Mouse (Mus musculus): ENCODE data around the gene Stk24. TPM values are rescaled to one million over a fixed set of nuclear protein-coding genes. Genes with fewer than 3 reads are reported as not detected.

The Stk24 gene
- total and polyA plus RNA-seq, 2 experiments from 2014 or later, result 15.3 to 34.0 TPM

- Histone ChIP-seq H3K36me3 (ENCODE audit: insufficient read depth) (0 out of 2 replicates have a peak, but pooled peaks cover 3% of the 10 kb centered on the region), H3K27me3 (ENCODE audit: insufficient read depth, low read length) (no peaks in the 10 kb centered on the region), H3K4me3 (ENCODE audit: low read depth, low read length) (no peak overlapping the region), H3K4me2 (ENCODE audit: low read depth) (no peak overlapping the region), H3K9ac (no peak overlapping the region), H3K27ac (ENCODE audit: low read depth, low read length) (no peak overlapping the region), H3K9me3 (ENCODE audit: low read length) (no peaks in the 10 kb centered on the region), H3K4me1 (ENCODE audit: insufficient read depth) (no peaks in the 10 kb centered on the region)
- no peak for ATAC-seq
- 79% methylated on average over 8 of the region's 8 CpGs for WGBS
- no peak for DNase-seq
- no peak for TF ChIP-seq CTCF (IDR thresholded peaks at IDR 0.05; ENCODE audit: low read depth)
Measured at GRCm38 (mm10) chr14:121359850-121360249, 20.0 kb downstream of the Stk24 start.

GRCm38 (mm10) chr14:121359015-121359414, 20.8 kb downstream of the Stk24 start:
- no peak overlapping the region for H3K27ac ChIP-seq (ENCODE audit: low read depth, low read length)
- TF ChIP-seq CTCF (IDR thresholded peaks at IDR 0.05; ENCODE audit: low read depth), result no peak
- no peak overlapping the region for H3K9ac ChIP-seq
- H3K36me3 ChIP-seq (ENCODE audit: insufficient read depth), result 0 out of 2 replicates have a peak, but pooled peaks cover 3% of the 10 kb centered on the region
- H3K4me1 ChIP-seq (ENCODE audit: insufficient read depth), result no peaks in the 10 kb centered on the region
- DNase-seq, result no peak
- H3K27me3 ChIP-seq (ENCODE audit: insufficient read depth, low read length), result no peaks in the 10 kb centered on the region
- no peak for ATAC-seq
- no peaks in the 10 kb centered on the region for H3K9me3 ChIP-seq (ENCODE audit: low read length)
- no peak overlapping the region for H3K4me2 ChIP-seq (ENCODE audit: low read depth)
- 67% methylated on average over 3 of the region's 3 CpGs for WGBS
- no peak overlapping the region for H3K4me3 ChIP-seq (ENCODE audit: low read depth, low read length)

- Histone ChIP-seq H3K4me2 (ENCODE audit: low read depth) (no peak overlapping the region), H3K27ac (ENCODE audit: low read depth, low read length) (no peak overlapping the region), H3K36me3 (ENCODE audit: insufficient read depth) (0 out of 2 replicates have a peak, but pooled peaks cover 3% of the 10 kb centered on the region), H3K4me3 (ENCODE audit: low read depth, low read length) (no peak overlapping the region), H3K4me1 (ENCODE audit: insufficient read depth) (no peaks in the 10 kb centered on the region), H3K9ac (no peak overlapping the region), H3K9me3 (ENCODE audit: low read length) (no peaks in the 10 kb centered on the region), H3K27me3 (ENCODE audit: insufficient read depth, low read length) (no peaks in the 10 kb centered on the region)
- 84% methylated on average over 1 of the region's 1 CpGs for WGBS
- DNase-seq (no peak), ATAC-seq (no peak)
- TF ChIP-seq CTCF (IDR thresholded peaks at IDR 0.05; ENCODE audit: low read depth), result no peak
Measured at GRCm38 (mm10) chr14:121358327-121358726, 21.5 kb downstream of the Stk24 start.

GRCm38 (mm10) chr14:121356336-121356862, 23.4 kb downstream of the Stk24 start:
- H3K4me3 ChIP-seq (ENCODE audit: low read depth, low read length), result no peak overlapping the region
- WGBS, result 69% methylated on average over 8 of the region's 8 CpGs
- DNase-seq (no peak), ATAC-seq (no peak)
- TF ChIP-seq CTCF (IDR thresholded peaks at IDR 0.05; ENCODE audit: low read depth), result no peak
- H3K9me3 ChIP-seq (ENCODE audit: low read length), result no peaks in the 10 kb centered on the region
- no peaks in the 10 kb centered on the region for H3K27me3 ChIP-seq (ENCODE audit: insufficient read depth, low read length)
- H3K36me3 ChIP-seq (ENCODE audit: insufficient read depth), result 0 out of 2 replicates have a peak, but pooled peaks cover 2% of the 10 kb centered on the region
- no peak overlapping the region for H3K27ac ChIP-seq (ENCODE audit: low read depth, low read length)
- H3K9ac ChIP-seq, result no peak overlapping the region
- H3K4me2 ChIP-seq (ENCODE audit: low read depth), result no peak overlapping the region
- no peaks in the 10 kb centered on the region for H3K4me1 ChIP-seq (ENCODE audit: insufficient read depth)

- no peak for TF ChIP-seq CTCF (IDR thresholded peaks at IDR 0.05; ENCODE audit: low read depth)
- H3K27ac ChIP-seq (ENCODE audit: low read depth, low read length), result no peak overlapping the region
- H3K4me2 ChIP-seq (ENCODE audit: low read depth), result no peak overlapping the region
- no peaks in the 10 kb centered on the region for H3K9me3 ChIP-seq (ENCODE audit: low read length)
- no peaks in the 10 kb centered on the region for H3K4me1 ChIP-seq (ENCODE audit: insufficient read depth)
- WGBS, result 81% methylated on average over 6 of the region's 6 CpGs
- ATAC-seq (no peak), DNase-seq (no peak)
- no peaks in the 10 kb centered on the region for H3K36me3 ChIP-seq (ENCODE audit: insufficient read depth)
- no peak overlapping the region for H3K9ac ChIP-seq
- H3K4me3 ChIP-seq (ENCODE audit: low read depth, low read length), result no peak overlapping the region
- no peaks in the 10 kb centered on the region for H3K27me3 ChIP-seq (ENCODE audit: insufficient read depth, low read length)
Measured at GRCm38 (mm10) chr14:121355732-121356131, 24.1 kb downstream of the Stk24 start.

GRCm38 (mm10) chr14:121353648-121354377, 26.0 kb downstream of the Stk24 start:
- Histone ChIP-seq H3K4me1 (ENCODE audit: insufficient read depth) (no peaks in the 10 kb centered on the region), H3K36me3 (ENCODE audit: insufficient read depth) (no peaks in the 10 kb centered on the region), H3K9me3 (ENCODE audit: low read length) (no peaks in the 10 kb centered on the region), H3K27me3 (ENCODE audit: insufficient read depth, low read length) (no peaks in the 10 kb centered on the region), H3K9ac (no peak overlapping the region), H3K4me3 (ENCODE audit: low read depth, low read length) (no peak overlapping the region), H3K27ac (ENCODE audit: low read depth, low read length) (no peak overlapping the region), H3K4me2 (ENCODE audit: low read depth) (no peak overlapping the region)
- TF ChIP-seq CTCF (IDR thresholded peaks at IDR 0.05; ENCODE audit: low read depth), result no peak
- WGBS, result 89% methylated on average over 10 of the region's 10 CpGs
- ATAC-seq, result no peak
- no peak for DNase-seq

- ATAC-seq (no peak), DNase-seq (no peak)
- no peaks in the 10 kb centered on the region for H3K9me3 ChIP-seq (ENCODE audit: low read length)
- TF ChIP-seq CTCF (IDR thresholded peaks at IDR 0.05; ENCODE audit: low read depth), result no peak
- H3K36me3 ChIP-seq (ENCODE audit: insufficient read depth), result no peaks in the 10 kb centered on the region
- H3K4me2 ChIP-seq (ENCODE audit: low read depth), result no peak overlapping the region
- 89% methylated on average over 6 of the region's 6 CpGs for WGBS
- no peaks in the 10 kb centered on the region for H3K27me3 ChIP-seq (ENCODE audit: insufficient read depth, low read length)
- H3K4me3 ChIP-seq (ENCODE audit: low read depth, low read length), result no peak overlapping the region
- no peaks in the 10 kb centered on the region for H3K4me1 ChIP-seq (ENCODE audit: insufficient read depth)
- H3K9ac ChIP-seq, result no peak overlapping the region
- no peak overlapping the region for H3K27ac ChIP-seq (ENCODE audit: low read depth, low read length)
Measured at GRCm38 (mm10) chr14:121352744-121353143, 27.1 kb downstream of the Stk24 start.
